Mouse (Mus musculus) left cerebral cortex, adult 8-10 months (tissue): ENCODE data around the gene Mrpl45. TPM values are rescaled to one million over a fixed set of nuclear protein-coding genes. Genes with fewer than 3 reads are reported as not detected.
"Not testable (repeated sequence)": the region's sequence is repeated elsewhere in the genome, so short reads cannot be mapped to it uniquely, and the experiment has no call there.

Source experiments
- DNase-seq, 2 experiments: peaks; one replicate each; pipeline ENCODE4 v3.0.0; 2022; ENCODE audit warnings: low spot score in 2 of 2
- total RNA-seq, 4 experiments: library from RNA; stranded (reverse); gene quantifications; 2 replicates each; pipeline ENCODE4 v1.2.4; 2022

The Mrpl45 gene
- total RNA-seq: 10 to 100 TPM; 22.5 to 27.2 (median 24.9) TPM

DNA sequence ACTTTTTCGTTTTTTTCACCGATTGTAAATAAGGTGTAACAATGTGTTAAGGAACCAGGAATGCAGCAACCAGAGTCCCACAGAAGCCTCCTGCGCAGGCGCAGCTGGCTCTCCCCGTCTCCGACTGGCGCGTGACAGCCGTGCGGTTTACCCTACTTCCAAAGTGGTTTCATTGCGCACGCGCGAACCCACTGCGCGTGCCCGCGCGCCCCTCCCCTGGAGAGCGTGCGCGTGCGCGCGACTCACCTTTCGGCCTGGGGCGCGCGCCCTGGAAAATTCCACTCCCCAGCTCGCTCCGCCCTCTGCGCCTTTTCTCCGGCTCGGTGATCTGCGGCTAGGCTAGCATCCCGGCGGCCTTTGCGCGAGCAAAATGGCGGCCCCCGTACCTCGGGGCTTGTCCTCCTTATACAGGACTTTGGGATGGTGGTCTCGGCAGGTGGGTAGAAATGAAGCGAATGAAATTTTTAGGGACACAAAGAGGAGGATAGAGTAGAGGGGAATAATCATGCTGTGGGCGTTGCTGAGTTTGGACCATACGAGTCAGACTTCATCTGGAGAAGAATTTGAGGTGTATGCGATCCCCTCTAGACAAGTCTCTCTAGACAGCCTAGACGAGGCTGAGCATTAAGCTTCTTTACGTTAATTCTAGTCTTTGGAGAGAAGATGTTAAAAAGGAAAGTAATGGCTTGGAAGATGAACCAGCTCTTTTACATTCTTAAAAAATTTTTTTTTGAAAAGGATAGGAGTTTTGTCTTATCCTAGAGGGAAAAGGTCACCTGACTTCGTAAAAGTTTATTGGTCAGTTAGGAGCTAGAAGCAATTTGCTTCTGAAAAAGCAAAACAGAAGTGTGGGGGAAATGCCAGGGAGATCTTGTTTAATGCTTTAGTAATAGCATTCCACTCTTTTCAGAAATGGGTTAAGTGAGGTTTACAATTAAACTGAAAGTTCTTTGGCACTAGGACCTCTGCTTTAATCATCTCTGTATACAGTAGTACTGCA lies at the start of gene Mrpl45:
Gene Mrpl45, plus strand, starts transcription at position 213 of the 1,000 bp plus-strand sequence.
- DNase-seq: peak; percentile 96 to 97

DNA sequence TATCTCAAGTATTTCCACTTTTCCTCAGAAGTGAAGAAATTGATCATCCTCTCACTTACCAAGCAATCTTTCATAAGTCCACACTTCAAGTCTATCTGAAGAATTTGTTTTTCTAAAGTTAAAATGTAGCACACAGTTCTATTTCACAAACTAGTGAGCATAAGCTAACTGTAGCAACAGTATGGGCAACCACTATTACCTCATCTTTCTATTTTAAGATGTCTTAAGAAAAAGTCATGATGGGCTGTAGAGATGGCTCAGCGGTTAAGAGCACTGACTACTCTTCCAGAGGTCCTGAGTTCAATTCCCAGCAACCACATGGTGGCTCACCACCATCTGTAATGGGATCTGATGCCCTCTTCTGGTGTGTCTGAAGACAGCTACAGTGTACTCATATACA lies 49.0 kb upstream of the Mrpl45 start:
- DNase-seq: not testable (repeated sequence)

DNA sequence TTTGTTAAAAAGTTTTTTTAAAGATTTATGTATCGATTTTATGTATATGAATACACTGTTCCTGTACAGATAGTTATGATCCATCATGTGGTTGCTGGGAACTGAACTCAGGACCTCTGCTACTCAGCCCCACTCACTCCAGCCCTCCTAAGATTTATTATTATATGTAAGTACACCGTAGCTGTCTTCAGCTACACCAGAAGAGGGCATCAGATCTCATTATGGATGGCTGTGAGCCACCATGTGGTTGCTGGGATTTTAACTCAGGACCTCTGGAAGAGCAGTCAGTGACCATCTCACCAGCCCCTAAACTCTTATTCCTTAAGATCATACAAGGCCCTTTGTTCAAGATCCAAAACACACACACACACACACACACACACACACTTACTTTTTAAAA lies 45.5 kb upstream of the Mrpl45 start:
- not testable (repeated sequence) for DNase-seq

DNA sequence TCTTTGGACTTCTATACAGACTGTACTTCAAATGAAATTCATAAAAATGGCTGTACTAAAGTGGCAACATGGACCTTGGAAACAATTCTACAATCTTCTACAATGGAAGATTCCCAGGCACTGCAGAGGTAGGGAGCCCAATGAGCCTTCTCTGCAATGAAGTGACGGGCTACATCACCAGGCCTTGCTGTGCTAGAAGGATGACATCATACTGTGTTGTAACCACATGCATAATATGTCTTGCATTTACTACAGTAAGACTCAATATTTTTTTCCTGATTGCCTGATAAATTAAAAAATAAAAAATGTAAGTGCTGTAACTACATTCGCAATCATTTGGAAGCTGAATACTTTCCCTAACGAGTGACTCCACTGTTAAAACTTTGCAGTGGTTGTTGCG lies 42.7 kb upstream of the Mrpl45 start:
- DNase-seq: no peak

DNA sequence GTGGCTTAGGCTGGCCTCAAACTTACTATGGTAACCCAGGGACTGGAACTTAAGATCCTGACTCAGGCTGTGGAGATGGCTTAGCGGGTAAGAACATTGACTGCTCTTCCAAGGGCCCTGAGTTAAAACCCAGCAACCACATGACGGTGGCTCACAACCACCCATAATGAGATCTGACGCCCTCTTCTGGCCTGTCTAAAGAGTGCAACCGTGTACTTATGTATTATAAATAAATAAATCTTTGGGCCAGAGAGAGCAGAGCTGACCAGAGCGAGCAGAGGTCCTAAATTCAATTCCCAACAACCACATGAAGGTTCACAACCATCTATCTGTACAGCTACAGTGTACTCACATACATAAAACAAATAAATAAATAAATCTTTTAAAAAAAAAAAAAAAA lies 41.9 kb upstream of the Mrpl45 start:
- DNase-seq: no peak

DNA sequence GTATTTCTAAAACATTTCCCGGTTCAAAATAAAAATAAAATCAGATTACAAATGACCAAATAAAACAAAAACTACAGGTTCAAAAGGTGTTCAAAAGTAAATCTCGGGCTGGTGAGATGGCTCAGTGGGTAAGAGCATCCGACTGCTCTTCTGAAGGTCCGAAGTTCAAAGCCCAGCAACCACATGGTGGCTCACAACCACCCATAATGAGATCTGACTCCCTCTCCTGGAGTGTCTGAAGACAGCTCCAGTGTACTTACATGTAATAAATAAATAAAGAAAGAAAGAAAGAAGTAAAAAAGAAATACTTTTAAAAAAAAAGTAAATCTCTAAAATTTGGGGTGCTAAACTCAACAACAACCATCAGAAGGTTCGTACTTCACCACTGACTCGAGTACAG lies 40.6 kb upstream of the Mrpl45 start:
- not testable (repeated sequence) for DNase-seq

DNA sequence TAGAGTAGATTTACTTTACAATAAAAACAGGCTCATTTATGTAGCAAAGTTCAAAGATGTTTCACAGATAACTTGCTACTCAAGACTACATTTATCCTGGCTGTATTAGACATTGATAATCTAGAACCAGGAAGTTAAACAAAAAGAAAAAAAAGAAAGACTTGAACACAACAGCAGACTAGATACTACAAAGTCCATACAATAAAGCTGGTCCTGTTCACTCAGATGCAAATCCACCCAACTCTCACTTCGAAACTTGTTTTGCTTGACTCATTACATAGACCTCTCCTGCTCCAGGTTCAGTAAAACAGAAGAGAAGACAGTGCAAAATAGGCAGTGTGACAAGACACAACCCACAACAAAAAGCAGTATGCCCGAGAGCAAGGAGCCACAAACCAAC lies 40.2 kb upstream of the Mrpl45 start:
- no peak for DNase-seq

DNA sequence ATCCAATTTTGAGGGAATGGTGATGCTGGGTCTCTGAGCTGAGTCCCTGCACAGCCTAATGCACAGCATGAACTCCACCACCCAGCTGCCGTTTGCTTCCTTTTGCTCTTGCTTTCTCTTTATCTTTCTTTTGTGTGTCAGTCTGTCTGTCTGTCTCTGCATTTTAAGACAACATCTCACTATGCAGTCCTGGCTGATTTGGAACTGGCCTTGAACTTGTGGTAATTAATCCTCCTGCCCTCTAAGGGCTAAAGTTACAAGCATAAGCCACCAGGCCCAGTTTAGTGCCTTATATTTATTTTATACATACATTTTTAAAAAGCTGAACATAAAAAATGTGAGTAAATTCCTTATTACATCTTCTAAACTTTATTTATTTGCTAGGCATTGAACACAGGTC lies 39.5 kb upstream of the Mrpl45 start:
- no peak for DNase-seq

DNA sequence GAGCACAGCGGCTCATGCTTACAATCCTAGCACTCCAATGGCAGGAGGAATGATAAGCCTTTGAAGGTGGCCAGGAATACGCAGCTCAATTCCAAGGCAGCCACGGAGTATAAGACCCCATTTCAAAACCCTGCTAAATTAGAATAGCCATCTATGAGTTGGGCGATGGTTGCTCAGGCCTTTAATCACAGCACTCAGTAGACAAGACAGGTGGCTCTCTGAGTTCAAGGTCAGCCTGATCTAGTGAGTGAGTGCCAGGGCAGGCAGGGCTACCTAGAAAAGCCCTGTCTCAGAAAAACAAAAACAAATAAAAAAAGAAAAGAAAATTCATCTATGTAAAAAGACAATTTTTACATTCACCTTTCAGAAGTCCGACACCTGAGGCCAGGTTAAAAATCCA lies 38.4 kb upstream of the Mrpl45 start:
- no peak for DNase-seq

DNA sequence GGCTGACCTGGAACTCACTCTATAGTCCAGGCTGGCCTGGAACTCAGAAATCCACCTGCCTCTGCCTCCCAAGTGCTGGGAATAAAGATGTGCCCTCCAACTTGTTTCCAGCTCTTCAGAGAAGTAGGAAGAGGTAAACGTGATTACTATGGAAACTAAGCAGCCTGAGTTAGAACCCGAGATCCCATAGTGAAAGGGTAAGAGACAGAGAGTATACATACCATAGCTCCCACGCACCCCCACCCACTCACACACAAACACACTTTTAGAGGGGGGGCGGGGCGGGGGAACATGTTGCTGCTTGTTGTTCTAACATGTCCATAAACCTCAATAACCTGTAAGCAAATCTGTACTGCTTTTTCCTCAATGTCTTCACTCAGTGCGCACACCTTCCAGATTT lies 37.1 kb upstream of the Mrpl45 start:
- DNase-seq: no peak

DNA sequence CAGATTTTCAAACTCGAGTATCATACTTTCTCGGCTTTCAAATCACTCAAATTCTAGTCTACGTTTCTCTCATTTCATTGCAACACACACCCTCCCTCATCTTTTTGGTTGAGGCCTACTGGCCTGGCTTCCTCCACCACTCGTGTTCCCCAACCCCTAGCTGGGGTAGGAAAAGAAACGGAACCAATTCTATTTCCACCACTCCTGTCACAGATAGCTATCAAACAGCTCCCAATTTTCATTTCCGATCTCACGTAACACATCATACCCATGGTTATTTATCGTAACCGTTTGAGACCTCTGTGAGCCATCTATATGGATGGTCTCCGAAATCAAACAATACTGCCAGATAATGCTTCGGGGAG lies 36.5 kb upstream of the Mrpl45 start:
- DNase-seq: no peak

DNA sequence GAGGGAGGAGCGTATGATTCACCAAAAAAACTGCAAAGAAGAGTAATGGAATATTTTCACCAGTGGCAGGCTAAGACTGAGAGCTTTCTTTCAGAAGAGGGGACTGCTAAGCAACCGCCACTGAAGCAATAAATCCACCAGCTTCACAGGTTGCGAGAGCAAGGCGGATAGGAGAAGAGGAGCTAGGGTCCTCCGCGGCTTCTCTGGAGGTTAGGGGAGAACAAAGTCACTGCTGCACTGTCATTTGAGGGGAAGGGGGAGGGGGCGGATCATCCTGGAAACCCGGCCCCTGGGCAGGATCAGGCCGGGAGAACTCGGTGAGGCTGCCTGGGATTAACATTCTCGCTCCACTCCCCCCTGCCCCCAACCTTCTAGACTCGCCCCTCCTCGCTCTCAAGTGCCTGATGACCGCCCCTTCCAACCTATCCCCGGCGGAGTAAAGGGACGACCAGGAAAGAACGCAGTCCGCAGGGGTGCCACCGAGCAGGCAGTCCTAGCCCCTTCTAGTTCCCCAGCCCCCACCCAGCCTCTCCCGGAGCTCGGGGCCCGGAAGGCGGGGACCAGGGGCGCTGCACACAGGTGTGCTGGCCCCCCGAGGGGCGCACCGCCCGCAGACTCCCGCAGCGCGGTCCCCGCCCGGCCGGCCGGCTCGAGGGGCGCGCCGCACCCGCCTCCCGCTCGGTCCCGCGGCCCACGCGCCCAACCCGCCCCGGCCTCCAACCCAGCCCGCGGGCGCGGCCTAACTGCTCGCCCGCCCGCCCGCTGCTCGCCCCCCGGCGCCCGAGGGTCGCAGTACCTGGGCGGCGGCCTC lies 35.9 kb upstream of the Mrpl45 start:
- DNase-seq: peak; percentile 33 to 41

DNA sequence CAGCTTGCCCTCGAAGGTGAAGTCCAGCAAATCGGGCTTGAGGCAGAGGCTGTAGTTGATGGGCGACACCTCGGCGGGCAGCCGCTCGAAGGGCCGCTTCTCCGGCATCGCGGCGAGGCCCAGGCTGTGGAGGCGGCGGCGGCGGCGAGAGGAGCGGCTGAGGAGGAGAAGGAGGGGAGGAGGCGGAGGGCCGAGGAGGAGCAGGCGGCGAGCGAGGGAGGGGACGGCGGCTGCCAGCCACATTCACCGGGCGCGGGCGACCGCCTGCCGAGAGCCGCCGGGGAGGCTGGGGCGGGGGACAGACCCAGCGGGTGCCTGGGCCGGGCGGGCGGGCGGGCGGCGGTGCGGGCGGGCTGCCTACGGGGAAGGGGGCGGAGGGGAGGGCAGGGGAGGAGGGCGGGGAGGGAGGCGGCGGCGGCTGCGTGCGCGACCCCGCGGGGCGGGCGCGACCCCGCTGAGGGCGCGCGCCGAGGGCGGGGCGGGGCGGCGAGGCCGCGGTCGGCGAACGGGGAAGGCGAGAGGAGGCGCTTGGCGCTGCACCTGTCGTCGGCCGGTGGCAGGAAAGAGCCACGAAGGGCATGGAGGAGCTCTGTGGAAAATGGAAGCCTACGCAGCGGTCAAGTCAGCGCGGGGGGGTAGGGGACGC lies 35.2 kb upstream of the Mrpl45 start, which contains the start of gene Npepps:
Gene Npepps, minus strand, starts transcription at position 423 of the 646 bp plus-strand sequence.
- DNase-seq: peak; percentile 47 to 51

DNA sequence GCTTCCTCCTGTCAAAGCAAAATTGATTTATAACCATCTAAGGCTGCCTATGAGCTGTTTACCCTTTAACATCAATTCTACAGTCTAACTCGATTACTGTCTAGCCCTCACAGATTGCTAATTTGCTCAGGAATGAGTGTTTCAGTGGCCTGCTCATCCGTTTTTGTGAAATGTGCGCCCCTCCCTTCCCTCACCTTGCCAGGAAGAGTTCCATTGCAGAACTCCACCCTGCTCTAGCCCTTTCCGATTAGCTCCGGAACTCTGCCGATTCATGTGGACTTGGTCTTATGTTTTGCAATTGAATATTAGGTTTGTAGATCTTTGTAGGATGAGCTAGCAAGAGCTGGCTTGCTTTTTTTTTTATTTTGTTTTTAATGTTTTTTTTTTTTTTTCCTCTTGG lies 33.3 kb upstream of the Mrpl45 start:
- DNase-seq: no peak

DNA sequence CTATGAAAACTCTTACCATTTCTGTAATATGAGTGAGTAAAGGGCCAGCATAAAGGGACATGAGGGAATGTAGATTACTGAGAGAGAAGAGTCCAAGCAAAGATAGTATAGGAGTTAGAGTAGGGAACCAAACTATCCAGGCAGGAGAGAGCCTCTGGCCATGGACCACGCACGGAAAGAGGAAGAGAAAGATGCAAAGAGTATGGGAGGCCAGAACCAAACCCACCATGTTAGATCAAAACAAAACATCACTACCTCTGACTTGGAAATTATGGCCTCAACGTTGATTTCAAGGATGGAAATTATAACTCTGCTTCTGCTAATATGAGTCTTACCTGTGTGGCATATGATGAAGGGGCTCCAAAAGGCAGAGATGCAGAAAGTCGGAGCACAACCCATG lies 30.7 kb upstream of the Mrpl45 start:
- DNase-seq: no peak

DNA sequence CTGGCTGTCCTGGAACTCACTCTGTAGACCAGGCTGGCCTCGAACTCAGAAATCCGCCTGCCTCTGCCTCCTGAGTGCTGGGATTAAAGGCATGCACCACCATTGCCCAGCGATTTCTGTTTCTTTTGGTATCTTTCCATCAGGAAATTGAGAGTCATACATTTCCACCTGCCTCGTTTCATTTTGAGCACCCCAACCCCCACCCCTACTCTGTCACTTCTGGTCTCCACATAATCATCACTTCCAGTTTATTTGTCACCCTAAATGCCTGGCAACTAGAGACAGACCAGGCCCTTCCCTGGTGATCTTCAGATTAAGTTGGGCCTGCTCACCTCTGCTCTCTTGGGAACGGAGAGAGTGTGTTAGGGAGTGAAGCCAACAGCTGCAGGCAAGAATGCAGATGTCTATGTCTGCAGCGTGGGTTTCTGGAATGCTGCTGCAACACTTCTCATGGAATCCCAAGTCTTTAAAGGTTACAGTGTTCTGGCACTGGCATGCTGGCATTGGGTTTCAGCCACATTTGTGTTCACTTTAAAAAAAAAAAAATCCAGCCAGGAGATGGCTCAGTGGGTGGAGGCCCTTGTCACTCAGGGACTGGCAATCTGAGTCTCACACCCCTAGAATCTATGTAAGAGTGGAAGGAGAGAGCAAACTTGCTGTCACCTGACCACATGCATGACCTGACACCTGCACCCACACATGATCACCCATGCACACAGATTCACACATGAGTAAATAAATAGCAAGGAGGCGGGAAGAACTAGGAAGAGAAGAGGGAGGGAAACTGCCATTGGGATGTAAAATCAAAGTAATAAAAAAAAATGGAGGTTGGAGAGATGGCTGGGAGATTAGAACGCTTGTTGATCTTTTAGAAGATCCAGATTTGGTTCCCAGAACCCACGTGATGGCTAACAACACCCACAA lies 29.4 kb upstream of the Mrpl45 start:
- DNase-seq: no peak

DNA sequence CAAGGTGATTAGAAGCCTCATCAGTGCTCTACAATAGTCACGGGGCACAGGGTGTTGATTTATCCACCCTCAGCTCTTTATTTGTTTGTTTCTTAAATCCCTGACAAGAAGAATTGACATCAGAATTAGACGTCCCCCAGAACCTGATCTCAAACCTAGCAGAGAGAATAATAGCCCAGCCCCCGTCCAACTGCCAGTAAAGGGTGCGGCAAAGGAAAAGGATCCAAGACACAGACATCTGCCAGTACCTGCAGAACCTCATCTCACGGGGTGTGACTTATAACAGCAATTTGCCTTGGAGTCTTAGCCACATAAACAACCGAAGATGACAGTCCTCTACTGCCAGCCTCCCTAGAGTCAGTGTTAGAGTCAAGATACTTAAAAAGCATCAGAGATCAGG lies 28.5 kb upstream of the Mrpl45 start:
- DNase-seq: no peak

DNA sequence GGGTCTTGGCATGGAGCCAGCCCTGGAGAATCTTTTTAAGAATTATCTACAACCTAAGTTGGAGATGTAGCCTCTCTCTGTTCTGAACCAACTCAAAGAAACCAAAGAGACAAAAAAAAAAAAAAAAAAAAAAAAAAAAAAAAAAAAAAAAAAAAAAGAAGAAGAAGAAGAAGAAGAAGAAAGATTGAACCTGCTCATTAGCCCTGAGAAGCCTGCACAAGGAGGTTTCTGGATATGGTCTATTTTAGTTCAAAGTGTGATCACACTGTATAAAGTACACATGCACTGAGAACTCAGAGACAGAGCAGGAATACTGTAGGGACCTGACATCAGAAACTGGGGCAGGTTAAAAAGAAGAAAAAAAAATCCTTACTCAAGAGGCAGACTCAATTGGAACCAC lies 27.9 kb upstream of the Mrpl45 start:
- DNase-seq: no peak

DNA sequence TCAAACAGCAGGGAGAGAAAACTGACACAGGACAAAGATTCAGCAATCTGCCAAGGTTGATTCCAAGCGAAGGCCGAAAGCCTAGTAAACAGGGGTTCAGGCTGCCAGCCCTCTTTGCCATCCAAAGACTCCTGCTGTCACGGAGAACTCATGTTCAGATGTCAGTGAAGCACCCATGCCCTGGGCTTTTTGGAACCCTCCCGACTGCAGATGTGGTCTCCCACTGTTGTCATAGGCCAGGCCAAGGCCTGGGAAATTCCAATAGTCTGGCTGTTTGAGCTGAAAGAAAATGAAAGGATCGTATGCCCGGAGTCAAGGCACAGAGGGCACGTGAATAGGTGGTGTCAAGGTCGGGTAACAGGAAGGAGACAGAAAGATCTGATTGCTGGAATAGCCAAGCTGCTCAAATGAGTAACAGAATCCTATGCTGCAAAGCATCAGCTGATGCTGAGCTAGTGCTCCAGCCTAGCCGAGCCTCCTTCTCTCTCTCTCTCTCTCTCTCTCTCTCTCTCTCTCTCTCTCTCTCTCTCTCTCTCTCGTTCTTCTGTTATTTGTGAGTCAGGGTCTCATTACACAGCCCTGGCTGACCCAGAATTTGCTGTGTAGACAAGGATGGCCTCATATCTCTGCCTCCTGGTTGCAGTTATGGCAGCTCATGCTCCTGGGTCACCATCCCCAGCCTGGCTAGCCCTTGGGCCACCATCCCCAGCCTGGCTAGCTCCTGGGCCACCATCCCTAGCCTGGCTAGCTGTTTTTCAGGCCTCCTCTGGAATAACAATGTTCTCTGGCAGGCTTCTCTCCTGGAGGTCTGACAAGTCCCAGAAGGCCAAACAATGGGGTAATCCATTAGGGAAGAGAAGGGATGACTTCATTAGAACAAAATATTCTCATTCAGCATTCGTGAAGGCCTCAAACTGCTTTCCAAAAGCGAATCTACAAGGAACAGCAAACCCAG lies 26.0 kb upstream of the Mrpl45 start:
- DNase-seq: peak in 1 of 2 experiments; percentile 64
